ENCODE assay signal across 21 mouse cellular contexts in genomic region chr9:78773936-78774335, GRCm38 (mm10).
"Had no signal": no experiment of that assay in that cellular context is flagged by ENCODE, and none has a peak within 500 bp of the region (broad histone marks: within the 10 kb centered on the region; RNA-seq: fewer than 3 reads in every experiment).

No protein-coding gene starts in this region.

- H3K27ac ChIP-seq: kidney, embryonic 15.5 days; left cerebral cortex, adult 2 months; limb, embryonic 12.5 days; limb, embryonic 15.5 days; liver, embryonic 13.5 days; lung, embryonic 15.5 days; midbrain, embryonic 10.5 days; midbrain, embryonic 13.5 days; neural tube, embryonic 13.5 days had no signal

- H3K27me3 ChIP-seq: kidney, embryonic 15.5 days; limb, embryonic 12.5 days; limb, embryonic 15.5 days; liver, embryonic 13.5 days; lung, embryonic 15.5 days; megakaryocyte, embryonic 14.5 days; midbrain, embryonic 13.5 days; neural tube, embryonic 13.5 days had no signal

- DNase-seq: kidney, adult 11 months; kidney, adult 8-10 months; kidney, postnatal 10 days; kidney, postnatal 36 days; layer of hippocampus, postnatal 36 days; liver, embryonic 13.5 days; retina, postnatal 1 day; right cerebral cortex, postnatal 25 days; spleen, adult 18-20 months; thymus, adult 18-20 months had no signal

- H3K9ac ChIP-seq: kidney, embryonic 15.5 days; limb, embryonic 12.5 days; limb, embryonic 15.5 days; liver, embryonic 13.5 days; lung, embryonic 15.5 days; midbrain, embryonic 13.5 days; neural tube, embryonic 13.5 days had no signal

- H3K4me1 ChIP-seq: kidney, embryonic 15.5 days; liver, embryonic 13.5 days; lung, embryonic 15.5 days; megakaryocyte, embryonic 14.5 days; midbrain, embryonic 10.5 days; midbrain, embryonic 13.5 days; neural tube, embryonic 13.5 days had no signal

- ATAC-seq: midbrain, embryonic 13.5 days; midbrain, embryonic 16.5 days had no signal

- H3K4me3 ChIP-seq: kidney, embryonic 15.5 days; left cerebral cortex, adult 2 months; limb, embryonic 12.5 days; limb, embryonic 15.5 days; liver, embryonic 13.5 days; lung, embryonic 15.5 days; megakaryocyte, embryonic 14.5 days; midbrain, embryonic 10.5 days; midbrain, embryonic 13.5 days; myocyte; neural tube, embryonic 13.5 days had no signal

- H3K9me3 ChIP-seq: kidney, embryonic 15.5 days; limb, embryonic 12.5 days; limb, embryonic 15.5 days; liver, embryonic 13.5 days; lung, embryonic 15.5 days; megakaryocyte, embryonic 14.5 days; midbrain, embryonic 10.5 days; midbrain, embryonic 13.5 days; neural tube, embryonic 13.5 days had no signal

- H3K4me2 ChIP-seq: kidney, embryonic 15.5 days; limb, embryonic 12.5 days; limb, embryonic 15.5 days; liver, embryonic 13.5 days; lung, embryonic 15.5 days; midbrain, embryonic 13.5 days; neural tube, embryonic 13.5 days had no signal

- H3K36me3 ChIP-seq: kidney, embryonic 15.5 days; limb, embryonic 12.5 days; limb, embryonic 15.5 days; liver, embryonic 13.5 days; lung, embryonic 15.5 days; midbrain, embryonic 10.5 days; midbrain, embryonic 13.5 days; neural tube, embryonic 13.5 days had no signal
